Mouse (Mus musculus) CH12.LX (cell line): ENCODE measurements around the gene 2210011C24Rik. TPM values are rescaled to one million over a fixed set of nuclear protein-coding genes. Genes with fewer than 3 reads are reported as not detected.
A peak's percentile ranks its signal among the peaks of the same experiment; 100 is the strongest.

Experiments
- DNase-seq: peaks from one replicate; pipeline ENCODE4 v3.0.0-alpha.2; 2013; ENCODE audit errors: extremely low read depth
- H3K27ac ChIP-seq: 2 replicates; pipeline ENCODE4 v1.5.1; 2012; ENCODE audit warnings: low read depth, mild to moderate bottlenecking, control low read depth, moderate library complexity; ENCODE audit not compliant: insufficient read depth
- H3K27me3 ChIP-seq: replicated peaks from 2 replicates; pipeline ENCODE3; 2012; ENCODE audit warnings: inconsistent platforms
- H3K36me3 ChIP-seq, 2 experiments: replicated peaks in 1 of 2; 2 replicates each; pipeline versions ENCODE3 to v1.6.1; 2012; ENCODE audit warnings: inconsistent platforms in 1 of 2, low read length in 1 of 2, mild to moderate bottlenecking in 1 of 2, mixed read lengths in 1 of 2, moderate library complexity in 1 of 2; ENCODE audit not compliant: control insufficient read depth in 1 of 2, insufficient read depth in 1 of 2
- H3K4me1 ChIP-seq, 2 experiments: 2 replicates each; pipeline ENCODE4 v1.6.1; 2012; ENCODE audit warnings: inconsistent platforms in 1 of 2, moderate library complexity in 1 of 2; ENCODE audit not compliant: insufficient read depth in 2 of 2, control insufficient read depth in 1 of 2
- H3K4me2 ChIP-seq: 2 replicates; pipeline ENCODE4 v1.6.1; 2012; ENCODE audit warnings: low read depth, mild to moderate bottlenecking, control low read depth; ENCODE audit not compliant: poor library complexity, insufficient read depth, severe bottlenecking
- H3K4me3 ChIP-seq, 3 experiments: fragments of 150-350 bp in 1 of 3; sonication (generic) in 1 of 3; replicated peaks in 1 of 3; 2 replicates each; pipeline versions ENCODE3 to v1.5.1; 2011 to 2012; ENCODE audit warnings: low read depth in 2 of 3, low read length in 2 of 3, mild to moderate bottlenecking in 2 of 3, moderate library complexity in 2 of 3, control low read depth in 1 of 3, improper control_type of control experiment in 1 of 3, inconsistent platforms in 1 of 3, mixed read lengths in 1 of 3; ENCODE audit not compliant: poor library complexity in 1 of 3
- H3K79me2 ChIP-seq: replicated peaks from 2 replicates; pipeline ENCODE4 v1.6.1; 2012; ENCODE audit warnings: mild to moderate bottlenecking, moderate library complexity; ENCODE audit not compliant: control insufficient read depth, poor library complexity, insufficient read depth, severe bottlenecking; ENCODE audit errors: extremely low read depth
- H3K9ac ChIP-seq: 2 replicates; pipeline ENCODE4 v1.6.1; 2012; ENCODE audit warnings: low read depth, mild to moderate bottlenecking, control low read depth, moderate library complexity; ENCODE audit not compliant: insufficient read depth
- H3K9me3 ChIP-seq: replicated peaks from 2 replicates; pipeline ENCODE3; 2012; ENCODE audit warnings: low read length, inconsistent platforms, mixed read lengths
- BHLHE40 ChIP-seq: IDR thresholded peaks from 2 replicates; pipeline ENCODE4 v1.6.1; 2011; ENCODE audit warnings: mild to moderate bottlenecking, low read depth, low read length, improper control_type of control experiment
- CHD2 ChIP-seq: IDR thresholded peaks from 2 replicates; pipeline ENCODE4 v1.6.1; 2011; ENCODE audit warnings: low read length, improper control_type of control experiment
- CTCF ChIP-seq, 2 experiments: IDR thresholded peaks in 1 of 2; conservative IDR thresholded peaks in 1 of 2; 2 replicates each; pipeline ENCODE4 v1.5.1; 2011 to 2012; ENCODE audit warnings: low read depth in 2 of 2, low read length in 2 of 2, improper control_type of control experiment in 1 of 2, inconsistent platforms in 1 of 2, mild to moderate bottlenecking in 1 of 2, moderate library complexity in 1 of 2
- GABPA ChIP-seq: IDR thresholded peaks from 2 replicates; pipeline ENCODE4 v1.6.1; 2012; ENCODE audit warnings: low read depth, low read length, improper control_type of control experiment, inconsistent platforms; ENCODE audit not compliant: insufficient replicate concordance
- HCFC1 ChIP-seq: IDR thresholded peaks from 2 replicates; pipeline ENCODE4 v1.6.1; 2012; ENCODE audit warnings: low read depth, mild to moderate bottlenecking, inconsistent platforms, low read length, improper control_type of control experiment
- KAT2A ChIP-seq: IDR thresholded peaks from 2 replicates; pipeline ENCODE4 v1.6.1; 2012; ENCODE audit warnings: low read length, improper control_type of control experiment, inconsistent platforms; ENCODE audit not compliant: insufficient replicate concordance
- MEF2A ChIP-seq: IDR thresholded peaks from 2 replicates; pipeline ENCODE4 v1.6.1; 2014; ENCODE audit warnings: low read depth, mild to moderate bottlenecking, inconsistent platforms, low read length, improper control_type of control experiment, borderline replicate concordance
- MXI1 ChIP-seq: IDR thresholded peaks from 2 replicates; pipeline ENCODE4 v1.6.1; 2011; ENCODE audit warnings: mild to moderate bottlenecking, low read depth, low read length, improper control_type of control experiment
- MYC ChIP-seq: IDR thresholded peaks from 2 replicates; pipeline ENCODE4 v1.6.1; 2011; ENCODE audit warnings: low read depth, mild to moderate bottlenecking, improper control_type of control experiment, low read length
- NELFE ChIP-seq: IDR thresholded peaks from 2 replicates; pipeline ENCODE4 v1.6.1; 2011; ENCODE audit warnings: low read depth, low read length, improper control_type of control experiment
- NRF1 ChIP-seq: IDR thresholded peaks from 2 replicates; pipeline ENCODE4 v1.6.1; 2014; ENCODE audit warnings: low read depth, mild to moderate bottlenecking, inconsistent platforms, low read length, improper control_type of control experiment, moderate library complexity
- POLR2AphosphoS2 ChIP-seq: IDR thresholded peaks from 2 replicates; pipeline ENCODE4 v1.6.1; 2011; ENCODE audit warnings: low read depth, low read length, improper control_type of control experiment
- RAD21 ChIP-seq: IDR thresholded peaks from 2 replicates; pipeline ENCODE4 v1.6.1; 2011; ENCODE audit warnings: low read depth, mild to moderate bottlenecking, low read length, improper control_type of control experiment, moderate library complexity
- RCOR1 ChIP-seq: conservative IDR thresholded peaks from 2 replicates; pipeline ENCODE4 v1.6.1; 2012; ENCODE audit warnings: low read depth, mild to moderate bottlenecking, inconsistent platforms, low read length, improper control_type of control experiment
- SIN3A ChIP-seq: IDR thresholded peaks from 2 replicates; pipeline ENCODE4 v1.6.1; 2012; ENCODE audit warnings: low read length, improper control_type of control experiment, inconsistent platforms
- SMC3 ChIP-seq: IDR thresholded peaks from 2 replicates; pipeline ENCODE4 v1.6.1; 2011; ENCODE audit warnings: low read depth, low read length, improper control_type of control experiment
- TCF12 ChIP-seq: IDR thresholded peaks from 2 replicates; pipeline ENCODE4 v1.6.1; 2014; ENCODE audit warnings: low read depth, mild to moderate bottlenecking, inconsistent platforms, low read length, improper control_type of control experiment
- UBTF ChIP-seq: IDR thresholded peaks from 2 replicates; pipeline ENCODE4 v1.6.1; 2012; ENCODE audit warnings: low read depth, mild to moderate bottlenecking, inconsistent platforms, low read length, improper control_type of control experiment, moderate library complexity
- USF2 ChIP-seq: conservative IDR thresholded peaks from 2 replicates; pipeline ENCODE4 v1.6.1; 2011; ENCODE audit warnings: low read depth, low read length, improper control_type of control experiment
- ZKSCAN1 ChIP-seq: IDR thresholded peaks from 2 replicates; pipeline ENCODE4 v1.6.1; 2012; ENCODE audit warnings: low read depth, inconsistent platforms, low read length, improper control_type of control experiment, borderline replicate concordance
- ZMIZ1 ChIP-seq: IDR thresholded peaks from 2 replicates; pipeline ENCODE4 v1.6.1; 2012; ENCODE audit warnings: low read depth, mild to moderate bottlenecking, inconsistent platforms, low read length, improper control_type of control experiment
- dilution Hi-C: fragments of 300-500 bp; cut with MboI; formaldehyde crosslinking; loops from 2 replicates; pipeline ENCODE4 v1.14.3; 2020; ENCODE audit warnings: low sequenced_read_pairs; ENCODE audit not compliant: extremely low pct_unique_long_range_greater_than_20kb, extremely low pct_ligation_motif_present
- in situ Hi-C: fragments of 300-500 bp; cut with MboI; formaldehyde crosslinking; loops from 3 replicates; pipeline ENCODE4 v1.14.3; 2019; ENCODE audit warnings: low sequenced_read_pairs, low pct_ligation_motif_present, low pct_unique_long_range_greater_than_20kb, mixed read lengths
- polyA plus RNA-seq: library from polyadenylated mRNA; unstranded; fragments of >175 nt; gene quantifications from 2 replicates; pipeline ENCODE4 v1.2.1, GENCODE M21; 2012; ENCODE audit warnings: low read depth; ENCODE audit not compliant: insufficient read length
- total RNA-seq, 2 experiments: library from RNA; depleted of rRNA; stranded (reverse); fragments of 300-350 nt in 1 of 2; fragments of >200 nt in 1 of 2; gene quantifications; 2 replicates each; pipeline ENCODE4 v1.2.3; 2012 to 2014

Gene 2210011C24Rik
- total and polyA plus RNA-seq, 3 experiments = not detected

DNA sequence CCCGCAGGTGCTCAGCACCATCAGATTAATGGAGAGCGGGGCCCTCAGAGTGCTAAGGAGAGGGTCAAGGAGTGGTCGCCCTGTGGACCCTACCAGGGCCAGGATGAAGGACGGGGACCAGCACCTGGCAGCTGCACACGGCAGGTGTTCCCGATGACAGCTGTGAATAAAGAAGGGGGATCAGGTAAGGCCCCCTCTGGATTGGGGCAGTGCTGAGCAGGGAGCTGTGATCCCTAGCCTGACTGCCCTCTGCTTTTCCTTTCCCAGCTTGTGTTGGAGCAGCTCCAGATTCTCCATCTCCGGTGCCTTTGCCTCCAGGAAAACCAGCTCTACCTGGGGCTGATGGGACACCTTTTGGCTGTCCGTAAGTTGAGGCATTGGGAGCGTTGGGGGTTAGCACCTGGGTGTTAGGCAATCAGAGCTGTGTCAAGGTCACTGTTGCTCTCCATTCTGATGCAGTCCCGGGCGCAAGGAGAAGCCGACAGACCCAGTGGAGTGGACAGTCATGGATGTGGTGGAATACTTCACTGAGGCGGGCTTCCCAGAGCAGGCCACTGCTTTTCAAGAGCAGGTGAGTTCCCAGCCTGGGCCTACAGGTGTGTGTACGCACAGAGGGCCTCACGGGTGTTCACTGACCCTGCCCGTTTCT lies 12.8 kb downstream of the 2210011C24Rik start:
- in situ Hi-C loops = no loop called here
- TF ChIP-seq CHD2 = no peak
- TF ChIP-seq USF2 = no peak
- no peak for TF ChIP-seq ZMIZ1
- no peak for TF ChIP-seq HCFC1
- no peak for TF ChIP-seq SMC3
- dilution Hi-C loops = no loop called here
- DNase-seq = no peak
- Histone ChIP-seq H3K27ac (no peak overlapping the region), H3K79me2 (peaks cover 3% of the 10 kb centered on the region; the same call in 1 of the 2 replicates), H3K4me2 (peak overlapping the region; percentile 62), H3K9ac (peak overlapping the region; percentile 81), H3K9me3 (no peaks in the 10 kb centered on the region), H3K36me3 (peaks cover 14 to 44% of the 10 kb centered on the region in 2 experiments), H3K27me3 (no peaks in the 10 kb centered on the region), H3K4me3 (peak overlapping the region; percentile 58 to 80 (median 71)), H3K4me1 (peaks cover 18 to 38% of the 10 kb centered on the region in 2 experiments)

DNA sequence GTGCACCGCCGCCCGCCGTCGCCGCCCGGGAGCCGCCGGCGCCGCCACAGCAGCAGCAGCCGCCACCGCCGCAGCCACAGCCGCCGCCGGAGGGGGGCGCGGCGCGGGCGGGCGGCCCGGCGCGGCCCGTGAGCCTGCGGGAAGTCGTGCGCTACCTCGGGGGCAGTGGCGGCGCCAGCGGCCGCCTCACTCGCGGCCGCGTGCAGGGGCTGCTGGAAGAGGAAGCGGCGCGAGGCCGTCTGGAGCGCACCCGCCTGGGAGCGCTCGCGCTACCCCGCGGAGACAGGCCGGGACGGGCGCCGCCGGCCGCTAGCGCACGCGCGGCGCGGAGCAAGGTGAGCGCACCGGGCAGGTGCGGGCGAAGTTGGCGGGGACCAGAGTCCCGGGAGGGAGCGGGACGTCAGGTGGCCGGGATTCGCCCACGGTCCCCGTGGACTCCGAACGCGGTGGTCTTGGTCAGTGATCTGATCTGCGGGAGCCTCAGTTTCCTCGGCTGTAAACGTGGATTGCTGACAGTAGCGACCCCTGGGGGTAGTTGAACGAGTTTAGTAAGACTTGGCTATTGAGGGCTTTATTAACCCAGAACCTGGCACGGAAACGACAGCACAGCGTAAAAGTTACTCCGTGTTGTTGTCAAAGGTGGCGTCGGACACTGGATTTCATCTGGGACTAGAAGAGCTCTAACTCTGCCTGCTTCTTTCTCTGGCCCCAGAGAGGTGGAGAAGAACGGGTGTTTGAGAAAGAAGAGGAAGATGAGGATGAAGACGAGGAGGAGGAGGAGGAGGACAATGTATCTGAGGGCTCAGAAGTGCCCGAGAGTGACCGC lies 13.5 kb downstream of the 2210011C24Rik start:
- H3K27me3 ChIP-seq = no peaks in the 10 kb centered on the region
- DNase-seq = peak; percentile 76
- in situ Hi-C loops = no loop called here
- peaks cover 14 to 44% of the 10 kb centered on the region in 2 experiments for H3K36me3 ChIP-seq
- peak overlapping the region; percentile 81 for H3K9ac ChIP-seq
- peaks cover 14 to 31% of the 10 kb centered on the region in 2 experiments for H3K4me1 ChIP-seq
- H3K4me2 ChIP-seq = peak overlapping the region; percentile 62
- peak overlapping the region; percentile 12; the same call in 1 of the 2 replicates for H3K27ac ChIP-seq
- peak overlapping the region; percentile 58 to 80 (median 71) for H3K4me3 ChIP-seq
- dilution Hi-C loops = no loop called here
- H3K9me3 ChIP-seq = no peaks in the 10 kb centered on the region
- no peak for TF ChIP-seq RCOR1
- peak; percentile 55; the same call in 1 of the 2 replicates for TF ChIP-seq SIN3A
- peak; percentile 27; the same call in 1 of the 2 replicates for TF ChIP-seq TCF12
- TF ChIP-seq SMC3 = peak; percentile 46
- TF ChIP-seq RAD21 = peak; percentile 20
- TF ChIP-seq MYC = 0 out of 2 replicates have a peak, but pooled peaks have one; percentile 38
- peak; percentile 82 for TF ChIP-seq NRF1
- no peak for TF ChIP-seq GABPA
- TF ChIP-seq UBTF = peak; percentile 85
- no peak for TF ChIP-seq KAT2A
- no peak for TF ChIP-seq ZKSCAN1
- TF ChIP-seq HCFC1 = 0 out of 2 replicates have a peak, but pooled peaks have one; percentile 30
- 0 out of 2 replicates have a peak, but pooled peaks have one; percentile 18 for TF ChIP-seq MEF2A
- TF ChIP-seq CTCF (conservative IDR thresholded peaks at IDR 0.05 in 1 of 2, IDR thresholded peaks at IDR 0.05 in 1 of 2; ENCODE audit: low read depth in 2 of 2, low read length in 2 of 2) = peak in 1 of 2 experiments; percentile 69; a peak in 3 of 4 replicates
- no peak for TF ChIP-seq CHD2
- peak; percentile 39; the same call in 1 of the 2 replicates for TF ChIP-seq BHLHE40
- peak; percentile 59; the same call in 1 of the 2 replicates for TF ChIP-seq MXI1
- TF ChIP-seq POLR2AphosphoS2 = no peak
- TF ChIP-seq NELFE = 0 out of 2 replicates have a peak, but pooled peaks have one; percentile 18
- peaks cover 3% of the 10 kb centered on the region; the same call in 1 of the 2 replicates for H3K79me2 ChIP-seq
